ENCODE assay signal across 16 mouse cellular contexts in genomic region chr7:98856128-98856527, GRCm38 (mm10). TPM values are rescaled to one million over a fixed set of nuclear protein-coding genes. Genes with fewer than 3 reads are reported as not detected.
DNase-seq lines count a peak whose midpoint lies in the region; ATAC-seq and TF ChIP-seq lines count a peak whose summit lies in the region.
"Had no signal": no experiment of that assay in that cellular context is flagged by ENCODE, and none has a peak within 500 bp of the region (broad histone marks: within the 10 kb centered on the region; RNA-seq: fewer than 3 reads in every experiment).

No protein-coding gene starts in this region.

- H3K27ac ChIP-seq in embryonic facial prominence, embryonic 11.5 days (replicated peaks; ENCODE audit: low read depth, low read length): no peak overlapping the region
- H3K27ac ChIP-seq in embryonic facial prominence, embryonic 10.5 days (replicated peaks): no peak overlapping the region
- H3K27ac ChIP-seq in heart, embryonic 13.5 days (replicated peaks): peak overlapping the region; percentile 91
- peak overlapping the region; percentile 34; the same call in 1 of the 2 replicates for H3K27ac ChIP-seq in midbrain, embryonic 10.5 days (replicated peaks)
- H3K27ac ChIP-seq in midbrain, embryonic 15.5 days: no peak overlapping the region
- no peak overlapping the region for H3K27ac ChIP-seq in stomach, postnatal 0 days (replicated peaks)
- H3K27ac ChIP-seq: gastrocnemius, adult 2 months; kidney, postnatal 0 days; liver, embryonic 15.5 days had no signal

- no peak overlapping the region for H3K9ac ChIP-seq in embryonic facial prominence, embryonic 11.5 days (replicated peaks; ENCODE audit: low read length)
- 0 out of 2 replicates have a peak overlapping the region, but pooled peaks have one; percentile 50 for H3K9ac ChIP-seq in heart, embryonic 13.5 days
- no peak overlapping the region for H3K9ac ChIP-seq in midbrain, embryonic 15.5 days
- H3K9ac ChIP-seq in stomach, postnatal 0 days (ENCODE audit: low read length): no peak overlapping the region
- H3K9ac ChIP-seq: limb, embryonic 13.5 days; liver, embryonic 15.5 days had no signal

- H3K36me3 ChIP-seq in embryonic facial prominence, embryonic 11.5 days (replicated peaks; ENCODE audit: control insufficient read depth, insufficient read depth, low read depth, low read length): no peaks in the 10 kb centered on the region
- no peaks in the 10 kb centered on the region for H3K36me3 ChIP-seq in embryonic facial prominence, embryonic 10.5 days (replicated peaks)
- H3K36me3 ChIP-seq in heart, embryonic 13.5 days: peaks cover 18% of the 10 kb centered on the region
- no peaks in the 10 kb centered on the region for H3K36me3 ChIP-seq in midbrain, embryonic 10.5 days
- no peaks in the 10 kb centered on the region for H3K36me3 ChIP-seq in midbrain, embryonic 15.5 days (replicated peaks)
- no peaks in the 10 kb centered on the region for H3K36me3 ChIP-seq in stomach, postnatal 0 days (ENCODE audit: control insufficient read depth, insufficient read depth, low read length)
- H3K36me3 ChIP-seq: liver, embryonic 15.5 days had no signal

- DNase-seq in embryonic facial prominence, embryonic 11.5 days (ENCODE audit: low spot score): no peak
- DNase-seq in embryonic facial prominence, embryonic 10.5 days (ENCODE audit: low spot score): no peak
- no peak for DNase-seq in heart, adult 8-10 months (ENCODE audit: low spot score)
- DNase-seq in midbrain, embryonic 10.5 days (ENCODE audit: low spot score): no peak
- peak; percentile 81 for DNase-seq in stomach, postnatal 0 days (ENCODE audit: low spot score)
- DNase-seq in kidney, postnatal 25 days: no peak
- DNase-seq: cerebellum, postnatal 14 days; gastrocnemius, adult 2 months; heart, adult 11 months; right cerebral cortex, postnatal 4 days; thymus, postnatal 14 days had no signal

- H3K4me2 ChIP-seq in embryonic facial prominence, embryonic 11.5 days (ENCODE audit: low read depth, low read length): no peak overlapping the region
- no peak overlapping the region for H3K4me2 ChIP-seq in heart, embryonic 13.5 days
- no peak overlapping the region for H3K4me2 ChIP-seq in midbrain, embryonic 15.5 days
- no peak overlapping the region for H3K4me2 ChIP-seq in stomach, postnatal 0 days (replicated peaks; ENCODE audit: low read depth)
- H3K4me2 ChIP-seq: limb, embryonic 13.5 days; liver, embryonic 15.5 days had no signal

- 0 out of 2 replicates have a peak, but pooled peaks have one; percentile 9 for ATAC-seq in embryonic facial prominence, embryonic 11.5 days (replicated peaks; ENCODE audit: insufficient number of reproducible peaks, low FRiP score, low TSS enrichment, low read depth)
- no peak for ATAC-seq in heart, embryonic 13.5 days (ENCODE audit: extremely low read depth, insufficient number of reproducible peaks, low FRiP score, low TSS enrichment)
- ATAC-seq in midbrain, embryonic 15.5 days (replicated peaks): no peak
- peak; percentile 82 for ATAC-seq in stomach, postnatal 0 days (ENCODE audit: low FRiP score, low TSS enrichment)

- TF ChIP-seq EP300 in stomach, postnatal 0 days (optimal IDR thresholded peaks at IDR 0.05): no peak

- WGBS in embryonic facial prominence, embryonic 11.5 days: 32% methylated on average over 2 of the region's 3 CpGs
- WGBS in embryonic facial prominence, embryonic 10.5 days: 35% methylated on average over 3 of the region's 3 CpGs
- 34% methylated on average over 3 of the region's 3 CpGs for WGBS in heart, embryonic 13.5 days
- WGBS in midbrain, embryonic 10.5 days: 19% methylated on average over 3 of the region's 3 CpGs
- 13% methylated on average over 3 of the region's 3 CpGs for WGBS in midbrain, embryonic 15.5 days
- 43% methylated on average over 3 of the region's 3 CpGs for WGBS in stomach, postnatal 0 days

- no peaks in the 10 kb centered on the region; the same call in 1 of the 2 replicates for H3K4me1 ChIP-seq in embryonic facial prominence, embryonic 11.5 days (ENCODE audit: control insufficient read depth, insufficient read depth, low read length)
- peaks cover 47% of the 10 kb centered on the region for H3K4me1 ChIP-seq in embryonic facial prominence, embryonic 10.5 days
- peaks cover 79% of the 10 kb centered on the region for H3K4me1 ChIP-seq in heart, embryonic 13.5 days
- H3K4me1 ChIP-seq in midbrain, embryonic 10.5 days: peaks cover 16% of the 10 kb centered on the region
- H3K4me1 ChIP-seq in midbrain, embryonic 15.5 days: no peaks in the 10 kb centered on the region
- H3K4me1 ChIP-seq in stomach, postnatal 0 days (replicated peaks; ENCODE audit: control insufficient read depth, insufficient read depth): no peaks in the 10 kb centered on the region
- H3K4me1 ChIP-seq: liver, embryonic 15.5 days had no signal

- H3K4me3 ChIP-seq in embryonic facial prominence, embryonic 11.5 days (ENCODE audit: low read depth, low read length): no peak overlapping the region
- H3K4me3 ChIP-seq in embryonic facial prominence, embryonic 10.5 days: no peak overlapping the region
- H3K4me3 ChIP-seq in heart, embryonic 13.5 days: no peak overlapping the region
- no peak overlapping the region for H3K4me3 ChIP-seq in midbrain, embryonic 10.5 days
- no peak overlapping the region for H3K4me3 ChIP-seq in midbrain, embryonic 15.5 days
- H3K4me3 ChIP-seq in stomach, postnatal 0 days (ENCODE audit: low read depth, low read length): no peak overlapping the region
- H3K4me3 ChIP-seq: gastrocnemius, adult 2 months; limb, embryonic 13.5 days; liver, embryonic 15.5 days had no signal

- TF ChIP-seq CTCF in stomach, postnatal 0 days (IDR thresholded peaks at IDR 0.05; ENCODE audit: low read depth): no peak

- no peaks in the 10 kb centered on the region for H3K9me3 ChIP-seq in embryonic facial prominence, embryonic 11.5 days (replicated peaks; ENCODE audit: control insufficient read depth, low read length)
- H3K9me3 ChIP-seq in embryonic facial prominence, embryonic 10.5 days: no peaks in the 10 kb centered on the region
- H3K9me3 ChIP-seq in heart, embryonic 13.5 days: no peaks in the 10 kb centered on the region
- H3K9me3 ChIP-seq in midbrain, embryonic 10.5 days (replicated peaks): no peaks in the 10 kb centered on the region
- H3K9me3 ChIP-seq in midbrain, embryonic 15.5 days: no peaks in the 10 kb centered on the region
- H3K9me3 ChIP-seq in stomach, postnatal 0 days (ENCODE audit: control insufficient read depth, low read length): no peaks in the 10 kb centered on the region
- H3K9me3 ChIP-seq: limb, embryonic 13.5 days; liver, embryonic 15.5 days had no signal

- H3K27me3 ChIP-seq in embryonic facial prominence, embryonic 11.5 days (ENCODE audit: control insufficient read depth, insufficient read depth, low read length): no peaks in the 10 kb centered on the region
- H3K27me3 ChIP-seq in embryonic facial prominence, embryonic 10.5 days (replicated peaks; ENCODE audit: low read depth, poor library complexity, severe bottlenecking): peaks cover 26% of the 10 kb centered on the region
- H3K27me3 ChIP-seq in heart, embryonic 13.5 days (replicated peaks): no peaks in the 10 kb centered on the region
- H3K27me3 ChIP-seq in midbrain, embryonic 10.5 days (ENCODE audit: low read depth, poor library complexity, severe bottlenecking): no peaks in the 10 kb centered on the region
- no peaks in the 10 kb centered on the region for H3K27me3 ChIP-seq in midbrain, embryonic 15.5 days (replicated peaks)
- no peaks in the 10 kb centered on the region for H3K27me3 ChIP-seq in stomach, postnatal 0 days (ENCODE audit: control insufficient read depth, insufficient read depth, low read length)
- H3K27me3 ChIP-seq: liver, embryonic 15.5 days had no signal

RNA-seq across cellular contexts. Expression of gene Wnt11, which starts 21.2 kb away (rescaled TPM):
- 4.2 and 6.0 TPM in 2 replicates for polyA plus RNA-seq in embryonic facial prominence, embryonic 11.5 days (2014; fragmentation: Nextera tagmentation; extraction: Ambion mirVana)
- polyA plus RNA-seq in embryonic facial prominence, embryonic 10.5 days (2016; fragmentation: Nextera tagmentation; extraction: Ambion mirVana): 2.0 TPM in 2 replicates
- polyA plus RNA-seq in heart, embryonic 13.5 days (2015; fragmentation: Nextera tagmentation; extraction: Ambion mirVana): 15.8 and 17.4 TPM in 2 replicates
- total RNA-seq in heart, adult 8-10 months (2022): 1 to 10 TPM; 4.2 to 7.8 (median 6.4) TPM
- 0.62 and 0.70 TPM in 2 replicates for polyA plus RNA-seq in midbrain, embryonic 10.5 days (2016; fragmentation: Nextera tagmentation; extraction: Ambion mirVana)
- 0.99 and 1.0 TPM in 2 replicates for polyA plus RNA-seq in midbrain, embryonic 15.5 days (2015; fragmentation: Nextera tagmentation; extraction: Ambion mirVana)
- 9.7 and 10.8 TPM in 2 replicates for polyA plus RNA-seq in stomach, postnatal 0 days (2015; fragmentation: Nextera tagmentation; extraction: Ambion mirVana)

Comparison
In these comparisons a context has a peak if more than half of its experiments do, and no peak if none do; other contexts are left out.
1. H3K27ac ChIP-seq: peak in heart, embryonic 13.5 days (single experiment) and midbrain, embryonic 10.5 days (single experiment); none in embryonic facial prominence, embryonic 11.5 days (single experiment), embryonic facial prominence, embryonic 10.5 days (single experiment), midbrain, embryonic 15.5 days (single experiment) and stomach, postnatal 0 days (single experiment).
2. ATAC-seq: peak in embryonic facial prominence, embryonic 11.5 days (single experiment) and stomach, postnatal 0 days (single experiment); none in heart, embryonic 13.5 days (single experiment) and midbrain, embryonic 15.5 days (single experiment).